Mouse (Mus musculus) embryonic facial prominence, embryonic 11.5 days (tissue): ENCODE results near the gene Agap1. TPM values are rescaled to one million over a fixed set of nuclear protein-coding genes. Genes with fewer than 3 reads are reported as not detected.
A peak's percentile ranks its signal among the peaks of the same experiment; 100 is the strongest.

Source experiments
- ATAC-seq: fragments of 200-750 bp; cut with Nextera tagmentation; replicated peaks from 2 replicates; pipeline ENCODE4 v1.8.0; 2017; ENCODE audit warnings: low read depth; ENCODE audit not compliant: insufficient number of reproducible peaks, low FRiP score, low TSS enrichment
- DNase-seq: peaks from one replicate; pipeline ENCODE4 v3.0.0-alpha.2; 2015; ENCODE audit warnings: low spot score
- H3K27ac ChIP-seq: fragments of 300-500 bp; sonication (generic); replicated peaks from 2 replicates; pipeline ENCODE4 v1.5.1; 2014; ENCODE audit warnings: mild to moderate bottlenecking, low read depth, low read length, control low read depth
- H3K27me3 ChIP-seq: fragments of 300-500 bp; sonication (generic); 2 replicates; pipeline ENCODE4 v1.6.1; 2014; ENCODE audit warnings: mild to moderate bottlenecking, low read length, moderate library complexity, mixed read lengths; ENCODE audit not compliant: control insufficient read depth, insufficient read depth
- H3K36me3 ChIP-seq: fragments of 300-500 bp; sonication (generic); replicated peaks from 2 replicates; pipeline ENCODE4 v1.6.1; 2014; ENCODE audit warnings: low read depth, mild to moderate bottlenecking, low read length, moderate library complexity, mixed read lengths; ENCODE audit not compliant: control insufficient read depth, insufficient read depth
- H3K4me1 ChIP-seq: fragments of 300-500 bp; sonication (generic); 2 replicates; pipeline ENCODE4 v1.6.1; 2014; ENCODE audit warnings: low read length, mixed read lengths; ENCODE audit not compliant: control insufficient read depth, insufficient read depth
- H3K4me2 ChIP-seq: fragments of 300-500 bp; sonication (generic); 2 replicates; pipeline ENCODE4 v1.6.1; 2014; ENCODE audit warnings: low read depth, mild to moderate bottlenecking, control low read depth, low read length, moderate library complexity
- H3K4me3 ChIP-seq: fragments of 300-500 bp; sonication (generic); 2 replicates; pipeline ENCODE4 v1.5.1; 2014; ENCODE audit warnings: low read depth, low read length, control low read depth
- H3K9ac ChIP-seq: fragments of 300-500 bp; sonication (generic); replicated peaks from 2 replicates; pipeline ENCODE4 v1.6.1; 2014; ENCODE audit warnings: mild to moderate bottlenecking, control low read depth, low read length
- H3K9me3 ChIP-seq: fragments of 300-500 bp; sonication (generic); replicated peaks from 2 replicates; pipeline ENCODE4 v1.6.1; 2016; ENCODE audit warnings: mild to moderate bottlenecking, low read length, inconsistent platforms, mixed read lengths; ENCODE audit not compliant: control insufficient read depth
- WGBS: fragments of 180-500 bp; shearing (Covaris S2); extraction: QIAGEN DNeasy Blood & Tissue Kit; methylation state at CpG from one replicate; pipeline ENCODE4 v1.1.7; 2014; 5-methylcytosine and 5-hydroxymethylcytosine counted together
- polyA plus RNA-seq: library from polyadenylated mRNA; unstranded; fragments of >200 nt; fragmentation: Nextera tagmentation; extraction: Ambion mirVana; gene quantifications from 2 replicates; pipeline ENCODE4 v1.2.1, GENCODE M21; 2014

The Agap1 gene
- polyA plus RNA-seq, 1 experiment from 2014 or later: 15.4 TPM

DNA sequence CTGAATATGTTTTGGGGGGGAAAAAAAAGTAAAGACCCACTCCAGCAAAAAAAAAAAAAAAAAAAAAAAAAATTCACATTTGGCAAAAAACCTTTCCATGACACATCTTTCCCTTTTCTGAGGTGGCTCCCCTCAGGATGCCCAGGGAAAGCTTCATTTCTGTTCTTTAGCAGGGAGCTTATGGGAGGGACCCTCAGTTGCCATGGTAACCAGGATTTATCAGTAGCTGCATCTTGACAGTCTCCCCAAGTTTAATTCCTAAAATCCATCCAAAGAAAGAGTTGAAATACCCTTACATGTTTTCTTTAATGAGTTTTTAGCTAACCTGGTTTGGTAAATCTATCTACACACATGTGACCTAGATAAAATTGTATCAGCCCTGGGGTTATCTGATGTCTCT is 295.1 kb downstream of the Agap1 start:
- Histone ChIP-seq H3K4me3 (no peak overlapping the region), H3K9ac (no peak overlapping the region), H3K27ac (no peak overlapping the region), H3K27me3 (no peaks in the 10 kb centered on the region), H3K9me3 (no peaks in the 10 kb centered on the region), H3K36me3 (no peaks in the 10 kb centered on the region), H3K4me2 (no peak overlapping the region), H3K4me1 (no peaks in the 10 kb centered on the region)
- DNase-seq (no peak), ATAC-seq (no peak)

DNA sequence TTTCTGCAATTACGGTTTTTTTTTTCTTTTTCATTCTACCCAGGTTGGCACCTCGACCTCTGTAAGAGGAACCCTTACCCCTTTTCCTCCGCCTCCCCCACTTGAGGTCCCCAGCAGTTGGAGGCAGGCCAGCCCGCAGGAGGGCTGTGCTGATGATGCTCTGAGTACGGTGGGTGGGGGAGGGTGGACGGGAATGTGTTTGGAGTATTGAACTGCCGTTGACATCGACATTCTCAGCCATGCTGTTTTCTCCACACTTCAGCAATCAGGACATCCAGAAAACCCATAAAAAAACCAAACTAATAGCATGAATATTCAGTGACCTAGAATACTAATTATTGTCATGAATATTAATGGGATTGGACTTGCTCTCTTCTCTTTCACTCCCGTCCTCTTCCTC is 295.9 kb downstream of the Agap1 start:
- Histone ChIP-seq H3K4me1 (no peaks in the 10 kb centered on the region), H3K27me3 (no peaks in the 10 kb centered on the region), H3K4me2 (peak overlapping the region; percentile 17), H3K27ac (no peak overlapping the region), H3K4me3 (no peak overlapping the region), H3K9ac (no peak overlapping the region), H3K36me3 (no peaks in the 10 kb centered on the region), H3K9me3 (no peaks in the 10 kb centered on the region)
- peak; percentile 46 for DNase-seq
- 11% methylated on average over 9 of the region's 9 CpGs for WGBS
- ATAC-seq: peak; percentile 41; the same call in 1 of the 2 replicates

DNA sequence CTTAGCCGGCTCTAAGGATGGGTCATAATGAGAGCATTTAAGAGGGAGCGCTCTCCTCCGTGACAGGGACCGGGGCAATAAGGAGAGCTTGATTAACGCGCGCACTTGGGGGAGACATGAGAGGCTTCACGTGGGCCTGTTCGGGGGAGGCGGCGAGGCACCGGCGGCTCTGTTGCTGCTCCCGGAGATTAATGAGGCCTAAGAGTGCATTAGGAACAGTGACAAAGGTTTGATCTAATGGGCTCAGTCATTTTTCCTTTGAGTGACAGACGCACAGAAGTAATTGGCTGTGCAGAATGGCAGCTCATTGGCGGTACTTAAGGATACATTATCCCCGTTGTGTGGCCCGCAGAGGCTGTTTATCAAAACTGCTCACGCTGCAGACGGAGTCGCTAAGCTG is 296.3 kb downstream of the Agap1 start:
- WGBS: 14% methylated on average over 21 of the region's 21 CpGs
- no peak overlapping the region for H3K9ac ChIP-seq
- no peaks in the 10 kb centered on the region for H3K9me3 ChIP-seq
- peak overlapping the region; percentile 17; the same call in 1 of the 2 replicates for H3K4me2 ChIP-seq
- no peaks in the 10 kb centered on the region for H3K36me3 ChIP-seq
- no peaks in the 10 kb centered on the region for H3K27me3 ChIP-seq
- peak; percentile 75 for ATAC-seq
- H3K4me3 ChIP-seq: no peak overlapping the region
- DNase-seq: peak; percentile 47
- no peaks in the 10 kb centered on the region for H3K4me1 ChIP-seq
- no peak overlapping the region for H3K27ac ChIP-seq

DNA sequence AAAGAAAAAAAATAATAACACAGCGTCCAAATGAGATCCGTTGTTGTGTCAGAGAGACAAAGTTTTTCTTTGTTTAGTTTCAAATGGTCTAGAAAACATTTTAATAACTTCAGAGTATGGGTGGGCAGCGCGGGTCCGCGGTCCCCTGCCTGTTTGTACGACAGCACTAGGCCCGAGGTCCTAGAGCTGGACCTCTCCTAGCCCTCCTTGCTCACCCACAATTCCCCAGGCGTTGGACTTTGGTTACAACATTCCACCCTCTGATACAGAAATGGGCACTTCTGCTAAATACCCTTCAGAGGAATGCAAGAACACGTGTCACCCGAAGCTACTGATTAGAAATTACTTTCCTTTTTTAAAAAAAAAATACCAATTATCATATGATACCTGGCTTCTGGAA is 296.7 kb downstream of the Agap1 start:
- WGBS: 63% methylated on average over 11 of the region's 11 CpGs
- no peak; the same call in 1 of the 2 replicates for ATAC-seq
- no peak for DNase-seq

DNA sequence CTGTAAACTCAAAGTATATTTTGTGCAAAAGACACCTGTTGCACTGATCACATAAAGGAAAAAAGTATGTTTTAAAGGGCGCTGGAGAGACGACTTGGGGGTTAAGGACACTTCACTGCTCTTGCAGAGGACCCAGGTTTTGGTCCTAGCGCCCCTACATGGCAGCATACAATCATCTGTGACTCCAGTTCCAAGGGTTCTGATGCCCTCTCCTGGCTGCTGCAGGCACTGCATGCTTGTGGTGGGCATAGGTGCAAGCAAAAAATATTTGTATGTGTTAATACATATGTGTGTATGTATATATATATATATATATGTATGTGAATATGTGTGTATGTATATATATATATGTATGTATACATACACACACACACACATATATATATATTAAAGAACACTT is 298.1 kb downstream of the Agap1 start:
- Histone ChIP-seq H3K27ac (no peak overlapping the region), H3K27me3 (no peaks in the 10 kb centered on the region), H3K4me3 (no peak overlapping the region), H3K4me1 (no peaks in the 10 kb centered on the region), H3K9me3 (no peaks in the 10 kb centered on the region), H3K36me3 (no peaks in the 10 kb centered on the region), H3K9ac (no peak overlapping the region), H3K4me2 (no peak overlapping the region)
- WGBS: 92% methylated on average over 3 of the region's 3 CpGs
- ATAC-seq (no peak), DNase-seq (no peak)

More for the DNA sequence above, 296.7 kb downstream of the Agap1 start:
- Histone ChIP-seq H3K4me3 (no peak overlapping the region), H3K9ac (no peak overlapping the region), H3K9me3 (no peaks in the 10 kb centered on the region), H3K4me2 (no peak overlapping the region), H3K27ac (no peak overlapping the region), H3K27me3 (no peaks in the 10 kb centered on the region), H3K36me3 (no peaks in the 10 kb centered on the region), H3K4me1 (no peaks in the 10 kb centered on the region)

DNA sequence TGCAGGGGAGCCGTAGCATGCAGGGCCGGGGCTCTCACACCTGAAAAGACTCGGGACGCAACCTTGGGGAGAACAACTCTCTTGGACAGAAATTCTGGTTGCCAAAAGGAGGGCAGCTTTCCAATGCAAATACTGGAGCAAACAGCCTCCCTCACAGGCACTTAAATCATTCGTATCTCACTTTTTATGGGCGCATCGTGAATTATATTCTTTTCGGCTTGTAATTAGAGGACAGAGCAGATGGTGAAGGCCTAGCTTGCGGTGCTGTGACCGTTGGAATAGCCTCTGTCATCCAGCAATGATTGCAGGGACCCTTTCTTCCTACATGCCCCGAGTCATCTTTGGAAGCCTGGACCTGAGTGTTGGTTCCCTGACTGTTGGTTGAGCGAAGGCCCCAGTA is 300.8 kb downstream of the Agap1 start:
- ATAC-seq (no peak), DNase-seq (no peak)
- Histone ChIP-seq H3K4me3 (no peak overlapping the region), H3K36me3 (no peaks in the 10 kb centered on the region), H3K4me2 (no peak overlapping the region), H3K27ac (no peak overlapping the region), H3K4me1 (no peaks in the 10 kb centered on the region), H3K27me3 (no peaks in the 10 kb centered on the region), H3K9me3 (no peaks in the 10 kb centered on the region), H3K9ac (no peak overlapping the region)
- 58% methylated on average over 12 of the region's 12 CpGs for WGBS

DNA sequence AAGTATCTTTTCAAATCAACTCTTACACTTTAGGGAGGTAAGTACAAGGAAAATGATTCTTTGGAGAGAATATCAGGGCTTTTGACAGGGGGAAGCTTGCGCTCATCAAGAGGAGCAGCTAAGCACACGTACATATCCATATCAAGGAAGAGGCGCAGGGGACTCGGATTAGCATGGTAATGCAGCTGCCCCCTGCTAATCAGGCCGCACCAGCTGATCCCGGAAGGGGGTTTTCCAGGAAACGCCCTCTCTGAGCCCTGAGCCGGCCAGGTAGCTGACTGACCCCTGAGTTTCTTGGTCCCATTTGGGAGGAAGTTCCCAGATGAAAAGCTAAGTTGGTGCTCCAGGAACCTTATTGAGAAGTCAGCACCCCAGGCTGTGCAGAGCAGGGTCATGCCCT is 301.8 kb downstream of the Agap1 start:
- no peak overlapping the region for H3K27ac ChIP-seq
- no peaks in the 10 kb centered on the region for H3K9me3 ChIP-seq
- no peaks in the 10 kb centered on the region for H3K36me3 ChIP-seq
- H3K4me1 ChIP-seq: no peaks in the 10 kb centered on the region
- no peak overlapping the region for H3K9ac ChIP-seq
- DNase-seq (no peak), ATAC-seq (no peak)
- 22% methylated on average over 8 of the region's 8 CpGs for WGBS
- H3K4me2 ChIP-seq: no peak overlapping the region
- H3K4me3 ChIP-seq: no peak overlapping the region
- no peaks in the 10 kb centered on the region for H3K27me3 ChIP-seq

DNA sequence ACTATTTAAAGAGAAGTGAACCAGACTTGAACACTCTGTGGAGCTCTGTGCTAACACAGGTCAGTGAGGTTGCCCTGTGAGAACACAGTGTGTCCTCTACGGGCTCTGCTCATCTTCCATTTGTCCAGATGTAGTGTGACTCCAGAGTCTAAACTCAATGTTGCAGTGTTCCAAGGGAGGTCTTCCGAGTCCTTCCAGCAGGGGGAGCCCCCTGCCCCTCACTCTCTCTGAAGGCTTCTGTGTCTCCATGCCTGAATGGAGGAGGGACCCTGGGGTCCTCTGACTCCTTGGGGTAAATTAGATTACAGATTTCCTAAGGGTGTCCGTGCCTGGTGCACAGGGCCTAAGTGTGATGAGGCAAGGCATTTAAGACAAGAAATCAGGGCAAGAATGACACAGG is 302.9 kb downstream of the Agap1 start:
- WGBS: 50% methylated on average over 3 of the region's 3 CpGs

More for the DNA sequence above, 302.9 kb downstream of the Agap1 start:
- no peaks in the 10 kb centered on the region for H3K36me3 ChIP-seq
- no peak overlapping the region for H3K9ac ChIP-seq
- H3K4me2 ChIP-seq: no peak overlapping the region
- H3K9me3 ChIP-seq: no peaks in the 10 kb centered on the region
- no peak overlapping the region for H3K4me3 ChIP-seq
- H3K27ac ChIP-seq: no peak overlapping the region
- H3K4me1 ChIP-seq: no peaks in the 10 kb centered on the region
- no peaks in the 10 kb centered on the region for H3K27me3 ChIP-seq
- DNase-seq (peak; percentile 42), ATAC-seq (no peak)
